Mouse (Mus musculus): ENCODE data around the gene Neurl3. TPM values are rescaled to one million over a fixed set of nuclear protein-coding genes. Genes with fewer than 3 reads are reported as not detected.

The Neurl3 gene
- polyA plus RNA-seq, 1 experiment from 2014 or later = 0.70 TPM

GRCm38 (mm10) chr1:36243447-36244057, 30.9 kb downstream of the Neurl3 start:
- peak overlapping the region; percentile 81 for H3K4me2 ChIP-seq (ENCODE audit: low read depth)
- no peaks in the 10 kb centered on the region for H3K9me3 ChIP-seq (ENCODE audit: control insufficient read depth, low read length)
- H3K4me3 ChIP-seq (ENCODE audit: low read depth, low read length) = peak overlapping the region; percentile 93
- peak overlapping the region; percentile 76 for H3K27ac ChIP-seq (ENCODE audit: low read depth, low read length)
- DNase-seq (ENCODE audit: low spot score) (no peak), ATAC-seq (ENCODE audit: insufficient read depth, low FRiP score, low TSS enrichment) (peak; percentile 48; the same call in 1 of the 2 replicates)
- H3K9ac ChIP-seq (ENCODE audit: low read length) = peak overlapping the region; percentile 86
- WGBS = 5% methylated on average over 21 of the region's 21 CpGs
- H3K27me3 ChIP-seq (ENCODE audit: control insufficient read depth, insufficient read depth, low read length) = no peaks in the 10 kb centered on the region
- peaks cover 9% of the 10 kb centered on the region for H3K4me1 ChIP-seq (ENCODE audit: control insufficient read depth, insufficient read depth, low read length)
- H3K36me3 ChIP-seq (ENCODE audit: control insufficient read depth, insufficient read depth, low read length) = no peaks in the 10 kb centered on the region

- no peak overlapping the region for H3K4me2 ChIP-seq (ENCODE audit: low read depth)
- peaks cover 9% of the 10 kb centered on the region for H3K4me1 ChIP-seq (ENCODE audit: control insufficient read depth, insufficient read depth, low read length)
- no peaks in the 10 kb centered on the region for H3K9me3 ChIP-seq (ENCODE audit: control insufficient read depth, low read length)
- H3K4me3 ChIP-seq (ENCODE audit: low read depth, low read length) = no peak overlapping the region
- no peak overlapping the region for H3K9ac ChIP-seq (ENCODE audit: low read length)
- H3K27me3 ChIP-seq (ENCODE audit: control insufficient read depth, insufficient read depth, low read length) = no peaks in the 10 kb centered on the region
- no peak for ATAC-seq (ENCODE audit: insufficient read depth, low FRiP score, low TSS enrichment)
- no peak for DNase-seq (ENCODE audit: low spot score)
- no peaks in the 10 kb centered on the region for H3K36me3 ChIP-seq (ENCODE audit: control insufficient read depth, insufficient read depth, low read length)
- 84% methylated on average over 15 of the region's 15 CpGs for WGBS
- no peak overlapping the region for H3K27ac ChIP-seq (ENCODE audit: low read depth, low read length)
These were observed 32.5 kb downstream of the Neurl3 start for GRCm38 (mm10) chr1:36241903-36242429.

- Histone ChIP-seq H3K27ac (ENCODE audit: low read depth, low read length) (no peak overlapping the region), H3K9me3 (ENCODE audit: control insufficient read depth, low read length) (no peaks in the 10 kb centered on the region), H3K27me3 (ENCODE audit: control insufficient read depth, insufficient read depth, low read length) (no peaks in the 10 kb centered on the region), H3K4me2 (ENCODE audit: low read depth) (no peak overlapping the region), H3K36me3 (ENCODE audit: control insufficient read depth, insufficient read depth, low read length) (no peaks in the 10 kb centered on the region), H3K4me3 (ENCODE audit: low read depth, low read length) (no peak overlapping the region), H3K9ac (ENCODE audit: low read length) (no peak overlapping the region), H3K4me1 (ENCODE audit: control insufficient read depth, insufficient read depth, low read length) (peaks cover 9% of the 10 kb centered on the region)
- WGBS = 71% methylated on average over 6 of the region's 6 CpGs
- no peak for DNase-seq (ENCODE audit: low spot score)
- ATAC-seq (ENCODE audit: insufficient read depth, low FRiP score, low TSS enrichment) = no peak
These were observed 34.3 kb downstream of the Neurl3 start for GRCm38 (mm10) chr1:36240176-36240575.

GRCm38 (mm10) chr1:36239396-36239795, 35.1 kb downstream of the Neurl3 start:
- H3K9ac ChIP-seq (ENCODE audit: low read length) = no peak overlapping the region
- H3K36me3 ChIP-seq (ENCODE audit: control insufficient read depth, insufficient read depth, low read length) = no peaks in the 10 kb centered on the region
- H3K4me1 ChIP-seq (ENCODE audit: control insufficient read depth, insufficient read depth, low read length) = peaks cover 9% of the 10 kb centered on the region
- no peaks in the 10 kb centered on the region for H3K27me3 ChIP-seq (ENCODE audit: control insufficient read depth, insufficient read depth, low read length)
- no peak for ATAC-seq (ENCODE audit: insufficient read depth, low FRiP score, low TSS enrichment)
- DNase-seq (ENCODE audit: low spot score) = no peak
- H3K27ac ChIP-seq (ENCODE audit: low read depth, low read length) = no peak overlapping the region
- H3K9me3 ChIP-seq (ENCODE audit: control insufficient read depth, low read length) = no peaks in the 10 kb centered on the region
- H3K4me2 ChIP-seq (ENCODE audit: low read depth) = no peak overlapping the region
- WGBS = 93% methylated on average over 10 of the region's 10 CpGs
- no peak overlapping the region for H3K4me3 ChIP-seq (ENCODE audit: low read depth, low read length)

GRCm38 (mm10) chr1:36235855-36236254, 38.6 kb downstream of the Neurl3 start:
- no peak for ATAC-seq (ENCODE audit: insufficient read depth, low FRiP score, low TSS enrichment)

GRCm38 (mm10) chr1:36235057-36235639, 39.3 kb downstream of the Neurl3 start:
- Histone ChIP-seq H3K4me3 (ENCODE audit: low read depth, low read length) (no peak overlapping the region), H3K9me3 (ENCODE audit: control insufficient read depth, low read length) (no peaks in the 10 kb centered on the region), H3K27ac (ENCODE audit: low read depth, low read length) (no peak overlapping the region), H3K36me3 (ENCODE audit: control insufficient read depth, insufficient read depth, low read length) (no peaks in the 10 kb centered on the region), H3K4me2 (ENCODE audit: low read depth) (no peak overlapping the region), H3K9ac (ENCODE audit: low read length) (no peak overlapping the region), H3K27me3 (ENCODE audit: control insufficient read depth, insufficient read depth, low read length) (no peaks in the 10 kb centered on the region), H3K4me1 (ENCODE audit: control insufficient read depth, insufficient read depth, low read length) (no peaks in the 10 kb centered on the region)
- whole genome bisulfite sequencing = 86% methylated on average over 9 of the region's 9 CpGs
- no peak for DNase-seq (ENCODE audit: low spot score)
- ATAC-seq (ENCODE audit: insufficient read depth, low FRiP score, low TSS enrichment) = no peak

More at GRCm38 (mm10) chr1:36235855-36236254, 38.6 kb downstream of the Neurl3 start:
- H3K9ac ChIP-seq (ENCODE audit: low read length) = no peak overlapping the region
- DNase-seq (ENCODE audit: low spot score) = no peak
- 93% methylated on average over 2 of the region's 2 CpGs for WGBS
- H3K4me1 ChIP-seq (ENCODE audit: control insufficient read depth, insufficient read depth, low read length) = no peaks in the 10 kb centered on the region
- H3K27me3 ChIP-seq (ENCODE audit: control insufficient read depth, insufficient read depth, low read length) = no peaks in the 10 kb centered on the region
- no peak overlapping the region for H3K4me2 ChIP-seq (ENCODE audit: low read depth)
- H3K9me3 ChIP-seq (ENCODE audit: control insufficient read depth, low read length) = no peaks in the 10 kb centered on the region
- H3K36me3 ChIP-seq (ENCODE audit: control insufficient read depth, insufficient read depth, low read length) = no peaks in the 10 kb centered on the region
- H3K4me3 ChIP-seq (ENCODE audit: low read depth, low read length) = no peak overlapping the region
- H3K27ac ChIP-seq (ENCODE audit: low read depth, low read length) = no peak overlapping the region

DNA sequence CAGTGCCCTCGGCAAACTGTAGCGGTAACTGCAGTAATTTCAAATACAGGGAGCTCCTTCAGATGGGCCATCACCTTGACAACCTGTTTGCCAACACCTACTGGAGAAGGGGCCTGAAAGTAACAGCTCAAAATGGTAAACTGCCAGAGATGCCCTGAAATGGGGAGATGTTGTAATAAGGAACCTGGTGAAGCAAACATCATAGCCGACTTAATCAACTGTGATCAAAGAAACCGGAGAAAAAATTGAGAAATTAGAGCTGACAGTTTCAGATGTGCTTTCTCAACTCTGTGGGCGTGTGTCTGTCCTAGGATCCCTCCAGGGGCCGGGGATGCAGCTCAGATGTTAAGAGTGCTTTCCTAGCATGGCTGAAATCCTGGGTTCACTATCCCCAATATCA, 41.3 kb downstream of the Neurl3 start:
- DNase-seq (ENCODE audit: low spot score) (no peak), ATAC-seq (ENCODE audit: insufficient read depth, low FRiP score, low TSS enrichment) (no peak)
- H3K4me1 ChIP-seq (ENCODE audit: control insufficient read depth, insufficient read depth, low read length) = no peaks in the 10 kb centered on the region
- no peaks in the 10 kb centered on the region for H3K27me3 ChIP-seq (ENCODE audit: control insufficient read depth, insufficient read depth, low read length)
- no peak overlapping the region for H3K4me3 ChIP-seq (ENCODE audit: low read depth, low read length)
- no peak overlapping the region for H3K9ac ChIP-seq (ENCODE audit: low read length)
- H3K4me2 ChIP-seq (ENCODE audit: low read depth) = no peak overlapping the region
- H3K27ac ChIP-seq (ENCODE audit: low read depth, low read length) = no peak overlapping the region
- H3K36me3 ChIP-seq (ENCODE audit: control insufficient read depth, insufficient read depth, low read length) = no peaks in the 10 kb centered on the region
- no peaks in the 10 kb centered on the region for H3K9me3 ChIP-seq (ENCODE audit: control insufficient read depth, low read length)
- WGBS = 92% methylated on average over 6 of the region's 6 CpGs

DNA sequence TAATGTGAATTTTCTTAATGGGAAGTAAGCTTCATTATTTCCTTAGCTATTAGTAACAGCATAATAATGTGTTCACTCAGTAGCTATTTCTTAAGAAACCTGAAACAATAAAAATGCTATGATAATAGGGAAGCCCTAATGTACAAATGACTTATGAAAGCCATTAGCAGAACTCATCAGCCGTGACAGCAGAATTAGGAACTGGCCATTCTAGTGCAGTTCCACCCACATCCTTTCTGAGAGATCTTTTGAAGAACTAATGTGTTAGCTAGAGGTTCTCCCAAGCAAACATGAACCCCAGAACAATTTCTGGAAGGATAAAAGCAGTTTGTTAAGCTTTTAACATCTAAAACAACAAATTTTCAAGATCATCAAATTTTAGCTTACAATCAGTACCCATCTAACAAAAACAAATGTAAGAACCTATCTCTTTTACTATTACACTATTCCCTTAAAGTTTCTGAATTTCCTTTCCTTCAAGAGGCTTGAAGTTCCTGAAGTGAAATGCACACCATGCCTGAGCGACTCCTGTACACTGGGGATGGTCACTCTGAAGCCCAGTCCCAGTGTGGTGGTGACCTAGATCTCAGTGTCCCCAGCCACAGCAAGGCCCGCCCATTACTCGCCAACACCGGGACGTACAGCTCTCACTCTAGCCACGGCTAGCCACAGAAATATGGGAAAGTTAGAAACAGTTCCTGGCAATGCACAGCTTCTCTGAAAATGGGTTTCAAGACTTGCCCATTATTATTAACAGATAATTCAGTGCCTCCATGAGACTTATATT, 43.4 kb downstream of the Neurl3 start:
- no peaks in the 10 kb centered on the region for H3K4me1 ChIP-seq (ENCODE audit: control insufficient read depth, insufficient read depth, low read length)
- H3K27me3 ChIP-seq (ENCODE audit: control insufficient read depth, insufficient read depth, low read length) = no peaks in the 10 kb centered on the region
- H3K9ac ChIP-seq (ENCODE audit: low read length) = no peak overlapping the region
- ATAC-seq (ENCODE audit: insufficient read depth, low FRiP score, low TSS enrichment) = no peak
- H3K4me2 ChIP-seq (ENCODE audit: low read depth) = no peak overlapping the region
- no peak for DNase-seq (ENCODE audit: low spot score)
- H3K9me3 ChIP-seq (ENCODE audit: control insufficient read depth, low read length) = no peaks in the 10 kb centered on the region
- no peaks in the 10 kb centered on the region for H3K36me3 ChIP-seq (ENCODE audit: control insufficient read depth, insufficient read depth, low read length)
- 87% methylated on average over 7 of the region's 7 CpGs for WGBS
- H3K4me3 ChIP-seq (ENCODE audit: low read depth, low read length) = no peak overlapping the region
- no peak overlapping the region for H3K27ac ChIP-seq (ENCODE audit: low read depth, low read length)

Measured in neural tube, embryonic 11.5 days (tissue).